Comparison of ENCODE assay signal across 19 mouse cellular contexts in genomic region chr5:101157416-101157815, GRCm38 (mm10).
A peak's percentile ranks its signal among the peaks of the same experiment; 100 is the strongest.
DNase-seq lines count a peak whose midpoint lies in the region; ATAC-seq and TF ChIP-seq lines count a peak whose summit lies in the region.
"Had no signal": no experiment of that assay in that cellular context is flagged by ENCODE, and none has a peak within 500 bp of the region (broad histone marks: within the 10 kb centered on the region; RNA-seq: fewer than 3 reads in every experiment).

No protein-coding gene starts in this region.

- H3K27ac ChIP-seq in lung, embryonic 14.5 days (ENCODE audit: low read depth), result no peak overlapping the region
- no peak overlapping the region for H3K27ac ChIP-seq in ES-Bruce4 (ENCODE audit: insufficient read depth, low read length)
- H3K27ac ChIP-seq in thymus, adult 2 months (ENCODE audit: control insufficient read depth, insufficient read depth, low read length), result no peak overlapping the region
- H3K27ac ChIP-seq: embryonic facial prominence, embryonic 10.5 days; hindbrain, embryonic 13.5 days; stomach, postnatal 0 days had no signal

- H3K4me2 ChIP-seq in lung, embryonic 14.5 days, result no peak overlapping the region
- H3K4me2 ChIP-seq: heart, embryonic 11.5 days; hindbrain, embryonic 13.5 days; liver, embryonic 11.5 days had no signal

- peak; percentile 1; the same call in 1 of the 2 replicates for TF ChIP-seq CTCF in lung, embryonic 14.5 days (IDR thresholded peaks at IDR 0.05; ENCODE audit: low read depth)
- TF ChIP-seq CTCF in lung, adult 2 months (IDR thresholded peaks at IDR 0.05; ENCODE audit: insufficient read depth, low read length), result no peak
- TF ChIP-seq CTCF in ES-Bruce4 (IDR thresholded peaks at IDR 0.05; ENCODE audit: low read depth, low read length), result peak; percentile 7
- no peak for TF ChIP-seq CTCF in thymus, adult 2 months (IDR thresholded peaks at IDR 0.05; ENCODE audit: borderline replicate concordance, control insufficient read depth, extremely low read depth, insufficient read depth, low read length, poor library complexity)

- peak; percentile 21 for DNase-seq in heart, adult 11 months
- no peak for DNase-seq in heart, postnatal 4 days
- DNase-seq in lung, embryonic 14.5 days, result no peak
- no peak for DNase-seq in lung, adult 2 months
- DNase-seq in c-Kit-positive CD71-positive TER-119-positive erythroid progenitor cells, embryonic 14.5 days (ENCODE audit: low spot score), result no peak
- no peak for DNase-seq in thymus, adult 2 months
- DNase-seq: cerebellum, adult 8-10 months; heart, postnatal 10 days; kidney, adult 11 months; kidney, postnatal 10 days; lung, adult 18-20 months; lung, postnatal 36 days had no signal

- no peak for ATAC-seq in lung, embryonic 14.5 days (ENCODE audit: insufficient read depth)
- ATAC-seq: midbrain, embryonic 16.5 days had no signal

- H3K9me3 ChIP-seq in lung, embryonic 14.5 days (ENCODE audit: low read depth, low read length), result no peaks in the 10 kb centered on the region
- H3K9me3 ChIP-seq in ES-Bruce4 (replicated peaks; ENCODE audit: control insufficient read depth, insufficient read depth, low read length, poor library complexity, severe bottlenecking), result no peaks in the 10 kb centered on the region
- H3K9me3 ChIP-seq: hindbrain, embryonic 13.5 days had no signal

- no peaks in the 10 kb centered on the region for H3K27me3 ChIP-seq in lung, embryonic 14.5 days (ENCODE audit: insufficient read depth, low read length)
- H3K27me3 ChIP-seq in ES-Bruce4 (ENCODE audit: control insufficient read depth, insufficient read depth, low read length, poor library complexity, severe bottlenecking), result no peaks in the 10 kb centered on the region
- no peaks in the 10 kb centered on the region for H3K27me3 ChIP-seq in thymus, adult 2 months (ENCODE audit: control insufficient read depth, insufficient read depth, low read length)

- no peak for TF ChIP-seq POLR2A in lung, adult 2 months (IDR thresholded peaks at IDR 0.05; ENCODE audit: borderline replicate concordance, extremely low read depth, low read depth, low read length)
- no peak for TF ChIP-seq POLR2A in ES-Bruce4 (IDR thresholded peaks at IDR 0.05; ENCODE audit: insufficient read depth, low read length)
- TF ChIP-seq POLR2A in thymus, adult 2 months (IDR thresholded peaks at IDR 0.05; ENCODE audit: control insufficient read depth, extremely low read depth, insufficient read depth, low read length, poor library complexity), result no peak

- H3K4me3 ChIP-seq in lung, embryonic 14.5 days (ENCODE audit: low read depth, low read length), result no peak overlapping the region
- H3K4me3 ChIP-seq in lung, adult 2 months (replicated peaks; ENCODE audit: extremely low read depth, low read depth, low read length), result no peak overlapping the region
- no peak overlapping the region for H3K4me3 ChIP-seq in ES-Bruce4 (ENCODE audit: low read depth, low read length)
- no peak overlapping the region for H3K4me3 ChIP-seq in thymus, adult 2 months (ENCODE audit: control insufficient read depth, insufficient read depth, low read length)
- H3K4me3 ChIP-seq: embryonic facial prominence, embryonic 10.5 days; hindbrain, embryonic 13.5 days had no signal

- no peak overlapping the region for H3K9ac ChIP-seq in lung, embryonic 14.5 days
- no peak overlapping the region for H3K9ac ChIP-seq in ES-Bruce4 (ENCODE audit: low read depth, poor library complexity, severe bottlenecking)
- H3K9ac ChIP-seq: hindbrain, embryonic 13.5 days had no signal

- H3K36me3 ChIP-seq in lung, embryonic 14.5 days (ENCODE audit: insufficient read depth), result no peaks in the 10 kb centered on the region
- no peaks in the 10 kb centered on the region for H3K36me3 ChIP-seq in ES-Bruce4 (ENCODE audit: control insufficient read depth, insufficient read depth, low read length, poor library complexity, severe bottlenecking)
- no peaks in the 10 kb centered on the region for H3K36me3 ChIP-seq in thymus, adult 2 months (ENCODE audit: control insufficient read depth, insufficient read depth, low read length)
- H3K36me3 ChIP-seq: embryonic facial prominence, embryonic 10.5 days; hindbrain, embryonic 13.5 days had no signal

- WGBS in lung, embryonic 14.5 days, result 58% methylated on average over 1 of the region's 1 CpGs
- 52% methylated on average over 1 of the region's 1 CpGs for WGBS in lung, adult 2 months
- WGBS in thymus, adult 2 months, result 63% methylated on average over 1 of the region's 1 CpGs

- H3K4me1 ChIP-seq in lung, embryonic 14.5 days (ENCODE audit: insufficient read depth), result no peaks in the 10 kb centered on the region
- no peaks in the 10 kb centered on the region for H3K4me1 ChIP-seq in lung, adult 2 months (ENCODE audit: control insufficient read depth, insufficient read depth, low read length)
- no peaks in the 10 kb centered on the region for H3K4me1 ChIP-seq in ES-Bruce4 (ENCODE audit: control insufficient read depth, insufficient read depth, low read length)
- H3K4me1 ChIP-seq in thymus, adult 2 months (replicated peaks; ENCODE audit: control insufficient read depth, insufficient read depth, low read length), result no peaks in the 10 kb centered on the region
- H3K4me1 ChIP-seq: embryonic facial prominence, embryonic 10.5 days; hindbrain, embryonic 13.5 days had no signal

- no peak for TF ChIP-seq EP300 in ES-Bruce4 (IDR thresholded peaks at IDR 0.05; ENCODE audit: insufficient read depth, low read depth, low read length)

Comparison
In these comparisons a context has a peak if more than half of its experiments do, and no peak if none do; other contexts are left out.
1. CTCF ChIP-seq: peak in lung, embryonic 14.5 days (single experiment) and ES-Bruce4 (single experiment); none in lung, adult 2 months (single experiment) and thymus, adult 2 months (single experiment).